Mouse (Mus musculus) monocyte, adult 59 days (primary cell): Measurements from ENCODE around the gene Olfr1198. TPM values are rescaled to one million over a fixed set of nuclear protein-coding genes. Genes with fewer than 3 reads are reported as not detected.

Source experiments
- total RNA-seq, 2 experiments: library from RNA; stranded (reverse); gene quantifications; one replicate each; pipeline ENCODE4 v1.2.4; 2023

The Olfr1198 gene
- not detected for total RNA-seq

GRCm38 (mm10) chr2:88751270-88751669 lies at the start of gene Olfr1198:
Gene Olfr1198, minus strand, starts transcription at chr2:88751370.

GRCm38 (mm10) chr2:88792736-88793135 lies 41.6 kb upstream of the Olfr1198 start, which contains the start of gene Olfr1201:
Gene Olfr1201, plus strand, starts transcription at chr2:88793036.

GRCm38 (mm10) chr2:88770388-88770787 lies 19.2 kb upstream of the Olfr1198 start, which contains the start of gene Olfr1200:
Gene Olfr1200, minus strand, starts transcription at chr2:88770488.

GRCm38 (mm10) chr2:88760369-88760768 lies 9.2 kb upstream of the Olfr1198 start, which contains the start of gene Olfr1199:
Gene Olfr1199, minus strand, starts transcription at chr2:88760469.

GRCm38 (mm10) chr2:88732266-88732665 lies 18.9 kb downstream of the Olfr1198 start, which contains the start of gene Olfr1197:
Gene Olfr1197, minus strand, starts transcription at chr2:88732366.

GRCm38 (mm10) chr2:88704497-88704896 lies 46.7 kb downstream of the Olfr1198 start, which contains the start of gene Olfr1196:
Gene Olfr1196, minus strand, starts transcription at chr2:88704597.

Other genes starting within 250 kb of the Olfr1198 start
- gene Olfr1186, start 232.8 kb downstream of the Olfr1198 start, total RNA-seq, result not detected
- gene Olfr1188, start 194.4 kb downstream of the Olfr1198 start, total RNA-seq, result not detected
- gene Olfr1189, start 164.9 kb downstream of the Olfr1198 start, total RNA-seq, result not detected
- gene Olfr1191-ps1, start 110.8 kb downstream of the Olfr1198 start, total RNA-seq, result not detected
- gene Olfr1192-ps1, start 102.9 kb downstream of the Olfr1198 start, total RNA-seq, result not detected
- gene Olfr1193, start 75.7 kb downstream of the Olfr1198 start, total RNA-seq, result not detected
- gene Olfr1195, start 62.2 kb downstream of the Olfr1198 start, total RNA-seq, result not detected
- not detected for gene Olfr1196, start 46.8 kb downstream of the Olfr1198 start, total RNA-seq
- gene Olfr1197, start 19.0 kb downstream of the Olfr1198 start, total RNA-seq, result not detected
- not detected for gene Olfr1199, start 9.1 kb upstream of the Olfr1198 start, total RNA-seq
- gene Olfr1200, start 19.1 kb upstream of the Olfr1198 start, total RNA-seq, result not detected
- gene Olfr1201, start 41.7 kb upstream of the Olfr1198 start, total RNA-seq, result not detected
- not detected for gene Olfr1202, start 63.1 kb upstream of the Olfr1198 start, total RNA-seq
- not detected for gene Olfr1205, start 78.4 kb upstream of the Olfr1198 start, total RNA-seq
- not detected for gene Olfr1204, start 97.9 kb upstream of the Olfr1198 start, total RNA-seq
- not detected for gene Olfr1206, start 111.9 kb upstream of the Olfr1198 start, total RNA-seq
- gene Olfr1208, start 150.9 kb upstream of the Olfr1198 start, total RNA-seq, result not detected
- not detected for gene Olfr1209, start 163.8 kb upstream of the Olfr1198 start, total RNA-seq
- not detected for gene Olfr1211, start 186.7 kb upstream of the Olfr1198 start, total RNA-seq
- gene Olfr1212, start 202.6 kb upstream of the Olfr1198 start, total RNA-seq, result not detected
- gene Gm13762, start 228.9 kb upstream of the Olfr1198 start, total RNA-seq, result not detected
- not detected for gene Olfr1214, start 241.3 kb upstream of the Olfr1198 start, total RNA-seq